Mouse (Mus musculus) hindbrain, embryonic 12.5 days (tissue): ENCODE results near the gene Avp. TPM values are rescaled to one million over a fixed set of nuclear protein-coding genes. Genes with fewer than 3 reads are reported as not detected.

Source experiments
- ATAC-seq: fragments of 200-750 bp; cut with Nextera tagmentation; 2 replicates; pipeline ENCODE4 v1.8.0; 2017; ENCODE audit warnings: moderate TSS enrichment; ENCODE audit not compliant: low FRiP score
- H3K27ac ChIP-seq: fragments of 300-500 bp; sonication (generic); 2 replicates; pipeline ENCODE4 v1.5.1; 2016; ENCODE audit warnings: mild to moderate bottlenecking
- H3K27me3 ChIP-seq: fragments of 300-500 bp; sonication (generic); 2 replicates; pipeline ENCODE4 v1.6.1; 2016; ENCODE audit warnings: mild to moderate bottlenecking
- H3K36me3 ChIP-seq: fragments of 300-500 bp; sonication (generic); 2 replicates; pipeline ENCODE4 v1.6.1; 2016; ENCODE audit warnings: mild to moderate bottlenecking
- H3K4me1 ChIP-seq: fragments of 300-500 bp; sonication (generic); 2 replicates; pipeline ENCODE4 v1.6.1; 2016
- H3K4me2 ChIP-seq: fragments of 300-500 bp; sonication (generic); replicated peaks from 2 replicates; pipeline ENCODE4 v1.6.1; 2016; ENCODE audit warnings: mild to moderate bottlenecking
- H3K4me3 ChIP-seq: fragments of 300-500 bp; sonication (generic); 2 replicates; pipeline ENCODE4 v1.5.1; 2016; ENCODE audit warnings: mild to moderate bottlenecking
- H3K9ac ChIP-seq: fragments of 300-500 bp; sonication (generic); 2 replicates; pipeline ENCODE4 v1.6.1; 2016; ENCODE audit warnings: mild to moderate bottlenecking, moderate library complexity
- H3K9me3 ChIP-seq: fragments of 300-500 bp; sonication (generic); replicated peaks from 2 replicates; pipeline ENCODE4 v1.6.1; 2016; ENCODE audit warnings: mild to moderate bottlenecking
- WGBS: fragments of 180-500 bp; shearing (Covaris S2); methylation state at CpG from one replicate; pipeline ENCODE4 v1.1.7; 2016; 5-methylcytosine and 5-hydroxymethylcytosine counted together
- polyA plus RNA-seq: library from polyadenylated mRNA; unstranded; fragments of >200 nt; fragmentation: Nextera tagmentation; extraction: Ambion mirVana; gene quantifications from 2 replicates; pipeline ENCODE4 v1.2.1, GENCODE M21; 2016

Avp gene
- polyA plus RNA-seq, 1 experiment from 2014 or later = not detected

DNA sequence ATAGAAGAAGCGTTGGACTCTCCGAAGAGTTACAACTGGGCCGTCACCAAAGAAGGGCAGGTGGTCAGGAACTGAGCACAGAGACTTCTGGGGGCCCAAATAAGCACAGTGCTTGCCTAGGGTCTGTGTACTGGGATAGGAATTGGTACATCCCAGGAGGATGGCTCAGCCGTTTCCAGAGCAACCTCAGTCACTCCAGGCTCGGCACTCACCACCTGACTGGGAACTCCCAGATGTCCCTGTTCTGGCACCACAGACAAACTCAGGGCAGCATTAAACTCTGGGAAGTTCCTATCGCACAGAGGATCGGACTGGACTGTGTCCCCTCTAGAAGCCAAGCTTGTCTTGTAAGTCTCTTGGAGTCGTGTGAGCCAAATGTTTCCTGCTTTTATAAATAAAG is 17.4 kb downstream of the Avp start:
- H3K36me3 ChIP-seq = peaks cover 19% of the 10 kb centered on the region
- no peaks in the 10 kb centered on the region for H3K9me3 ChIP-seq
- peak overlapping the region; percentile 89 for H3K4me3 ChIP-seq
- no peak overlapping the region for H3K27ac ChIP-seq
- ATAC-seq = no peak
- peak overlapping the region; percentile 96 for H3K4me2 ChIP-seq
- WGBS = 87% methylated on average over 8 of the region's 8 CpGs
- H3K27me3 ChIP-seq = no peaks in the 10 kb centered on the region
- H3K4me1 ChIP-seq = peaks cover 18% of the 10 kb centered on the region
- H3K9ac ChIP-seq = no peak overlapping the region

- under 1% methylated on average over 23 of the region's 23 CpGs for WGBS
- peak; percentile 11 for ATAC-seq
- Histone ChIP-seq H3K27me3 (no peaks in the 10 kb centered on the region), H3K27ac (no peak overlapping the region), H3K4me2 (peak overlapping the region; percentile 96), H3K9me3 (no peaks in the 10 kb centered on the region), H3K4me3 (peak overlapping the region; percentile 89), H3K4me1 (peaks cover 18% of the 10 kb centered on the region), H3K9ac (peak overlapping the region; percentile 94), H3K36me3 (peaks cover 19% of the 10 kb centered on the region)
These were observed 18.3 kb downstream of the Avp start for GRCm38 (mm10) chr2:130564063-130564462.

GRCm38 (mm10) chr2:130563212-130564055 is 18.9 kb downstream of the Avp start, which contains the start of gene Mrps26:
Gene Mrps26, plus strand, starts transcription at chr2:130563742.
- Histone ChIP-seq H3K9ac (peak within 1 kb of the TSS; percentile 94), H3K9me3 (no peaks in the 10 kb centered on the region), H3K4me3 (peak within 1 kb of the TSS; percentile 89), H3K4me2 (peak within 1 kb of the TSS; percentile 96), H3K36me3 (peaks cover 19% of the 10 kb centered on the region), H3K4me1 (peaks cover 18% of the 10 kb centered on the region), H3K27me3 (no peaks in the 10 kb centered on the region), H3K27ac (peak within 1 kb of the TSS; percentile 68)
- WGBS = under 1% methylated on average over 60 of the region's 61 CpGs
- ATAC-seq = peak; percentile 98

GRCm38 (mm10) chr2:130558015-130558414 is 24.3 kb downstream of the Avp start:
- H3K4me3 ChIP-seq = no peak overlapping the region
- WGBS = 67% methylated on average over 2 of the region's 2 CpGs
- no peak overlapping the region for H3K4me2 ChIP-seq
- peaks cover 5% of the 10 kb centered on the region for H3K4me1 ChIP-seq
- H3K27me3 ChIP-seq = no peaks in the 10 kb centered on the region
- H3K27ac ChIP-seq = no peak overlapping the region
- H3K9ac ChIP-seq = no peak overlapping the region
- H3K9me3 ChIP-seq = no peaks in the 10 kb centered on the region
- peaks cover 47% of the 10 kb centered on the region for H3K36me3 ChIP-seq
- ATAC-seq = no peak

DNA sequence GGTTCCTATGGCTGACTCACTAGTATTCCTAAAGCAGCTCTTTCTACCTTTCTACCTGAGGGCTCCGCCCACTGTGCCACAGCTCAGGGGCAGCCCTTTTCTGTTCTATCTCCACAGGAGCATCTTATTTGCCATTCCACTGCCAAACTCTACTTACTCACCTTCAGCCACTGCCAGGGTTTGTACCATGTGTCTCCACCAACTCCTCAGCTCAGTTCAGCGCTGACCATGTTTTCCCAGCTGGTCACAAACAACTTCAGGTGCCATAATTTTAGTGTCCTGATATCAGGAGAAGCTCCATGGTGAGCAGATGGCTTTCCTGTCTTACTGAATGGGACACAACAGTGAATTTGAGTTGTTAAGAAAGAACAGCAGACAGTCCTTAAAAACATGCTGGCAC is 24.9 kb downstream of the Avp start:
- Histone ChIP-seq H3K9me3 (no peaks in the 10 kb centered on the region), H3K27me3 (no peaks in the 10 kb centered on the region), H3K4me1 (no peaks in the 10 kb centered on the region), H3K36me3 (peaks cover 51% of the 10 kb centered on the region), H3K27ac (no peak overlapping the region), H3K4me2 (no peak overlapping the region), H3K9ac (no peak overlapping the region), H3K4me3 (no peak overlapping the region)
- WGBS = 90% methylated on average over 2 of the region's 2 CpGs
- ATAC-seq = no peak

DNA sequence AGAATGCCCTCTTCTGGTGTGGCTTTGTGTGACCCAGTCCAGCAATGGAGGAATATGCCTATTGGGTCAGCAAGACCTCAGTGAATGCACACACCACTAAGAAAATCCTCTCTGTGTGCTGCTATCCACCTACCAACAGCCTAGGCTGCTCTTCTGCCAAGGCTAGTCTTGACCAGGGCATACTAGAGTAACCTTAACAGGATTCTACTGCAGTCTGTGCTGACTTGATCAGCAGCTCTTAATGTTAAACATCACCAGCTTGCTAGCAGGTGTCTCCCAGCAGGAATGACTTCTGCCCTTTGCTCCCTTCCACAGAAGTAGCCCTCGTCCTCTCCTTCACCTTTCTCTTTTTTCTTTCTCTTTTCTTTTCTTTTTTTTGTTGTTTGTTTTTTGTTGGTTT is 26.1 kb downstream of the Avp start:
- Histone ChIP-seq H3K36me3 (peaks cover 63% of the 10 kb centered on the region), H3K4me1 (no peaks in the 10 kb centered on the region), H3K9me3 (no peaks in the 10 kb centered on the region), H3K4me3 (no peak overlapping the region), H3K9ac (no peak overlapping the region), H3K4me2 (no peak overlapping the region), H3K27ac (no peak overlapping the region), H3K27me3 (no peaks in the 10 kb centered on the region)
- WGBS = 76% methylated on average over 1 of the region's 1 CpGs
- ATAC-seq = no peak

- H3K4me2 ChIP-seq = no peak overlapping the region
- no peaks in the 10 kb centered on the region for H3K27me3 ChIP-seq
- H3K27ac ChIP-seq = no peak overlapping the region
- H3K36me3 ChIP-seq = peaks cover 73% of the 10 kb centered on the region
- no peak overlapping the region for H3K4me3 ChIP-seq
- H3K4me1 ChIP-seq = no peaks in the 10 kb centered on the region
- ATAC-seq = no peak
- no peak overlapping the region for H3K9ac ChIP-seq
- H3K9me3 ChIP-seq = no peaks in the 10 kb centered on the region
- WGBS = 90% methylated on average over 7 of the region's 7 CpGs
These were observed 27.5 kb downstream of the Avp start for GRCm38 (mm10) chr2:130554841-130555240.

- no peak overlapping the region for H3K9ac ChIP-seq
- WGBS = 92% methylated on average over 8 of the region's 8 CpGs
- H3K4me3 ChIP-seq = no peak overlapping the region
- ATAC-seq = no peak
- H3K9me3 ChIP-seq = no peaks in the 10 kb centered on the region
- H3K36me3 ChIP-seq = peaks cover 87% of the 10 kb centered on the region
- H3K27me3 ChIP-seq = no peaks in the 10 kb centered on the region
- no peak overlapping the region for H3K27ac ChIP-seq
- H3K4me1 ChIP-seq = no peaks in the 10 kb centered on the region
- no peak overlapping the region for H3K4me2 ChIP-seq
These were observed 35.4 kb downstream of the Avp start for GRCm38 (mm10) chr2:130546957-130547356.

DNA sequence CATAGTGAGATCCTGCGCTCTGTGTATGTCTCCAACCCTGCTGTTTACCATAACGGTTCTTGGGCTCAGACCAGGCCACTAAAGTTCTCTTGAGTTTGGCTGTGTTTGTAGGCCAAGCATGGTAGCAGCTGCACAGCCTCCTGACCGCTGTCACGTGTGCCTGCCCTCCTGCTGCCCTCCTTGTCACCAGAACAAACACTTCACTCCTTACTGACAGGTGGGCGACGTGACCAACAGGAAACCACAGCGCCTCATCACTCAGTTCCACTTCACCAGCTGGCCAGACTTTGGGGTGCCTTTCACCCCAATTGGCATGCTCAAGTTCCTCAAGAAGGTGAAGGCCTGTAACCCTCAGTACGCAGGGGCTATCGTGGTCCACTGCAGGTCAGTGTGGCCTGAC is 42.1 kb downstream of the Avp start:
- WGBS = 90% methylated on average over 9 of the region's 9 CpGs

DNA sequence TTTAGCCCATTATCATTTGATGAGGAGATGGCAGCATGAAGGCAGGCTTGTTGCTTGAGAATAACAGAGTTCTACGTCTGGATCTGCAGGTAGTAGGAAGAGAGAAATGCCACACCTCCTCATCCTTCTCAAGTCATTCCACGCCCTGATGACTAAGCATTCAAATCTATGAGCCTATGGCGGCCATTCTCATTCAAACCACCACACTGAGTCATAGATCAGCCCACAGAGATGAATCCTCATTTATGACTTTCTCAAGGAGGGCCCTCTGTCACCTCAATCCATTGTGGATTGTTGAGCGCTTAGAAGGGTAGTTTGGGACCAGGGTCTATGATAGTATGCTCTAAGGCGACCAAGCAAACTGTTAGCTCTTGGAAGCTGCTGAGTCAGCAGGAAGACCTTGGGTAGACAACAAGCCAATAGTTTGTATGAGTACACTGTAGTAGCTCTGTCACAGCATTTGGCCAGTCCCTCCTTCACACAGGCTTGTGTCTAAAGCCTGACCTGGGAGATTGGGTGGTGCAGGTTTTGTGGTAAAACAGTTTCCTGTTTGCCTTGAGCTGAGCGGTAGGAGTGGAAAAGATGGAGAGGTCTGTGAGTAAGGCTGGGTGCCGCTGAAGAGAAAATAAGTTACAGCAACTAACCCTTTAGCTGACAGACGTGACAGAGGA is 43.3 kb downstream of the Avp start:
- Histone ChIP-seq H3K36me3 (peaks cover 86% of the 10 kb centered on the region), H3K4me3 (no peak overlapping the region), H3K4me1 (no peaks in the 10 kb centered on the region), H3K27ac (no peak overlapping the region), H3K4me2 (no peak overlapping the region), H3K9ac (no peak overlapping the region), H3K27me3 (no peaks in the 10 kb centered on the region), H3K9me3 (no peaks in the 10 kb centered on the region)
- WGBS = 94% methylated on average over 8 of the region's 8 CpGs
- ATAC-seq = no peak

More for the DNA sequence above, 42.1 kb downstream of the Avp start:
- H3K27ac ChIP-seq = no peak overlapping the region
- no peaks in the 10 kb centered on the region for H3K9me3 ChIP-seq
- H3K9ac ChIP-seq = no peak overlapping the region
- H3K4me1 ChIP-seq = no peaks in the 10 kb centered on the region
- no peak overlapping the region for H3K4me3 ChIP-seq
- peaks cover 88% of the 10 kb centered on the region for H3K36me3 ChIP-seq
- no peaks in the 10 kb centered on the region for H3K27me3 ChIP-seq
- no peak overlapping the region for H3K4me2 ChIP-seq
- no peak for ATAC-seq

DNA sequence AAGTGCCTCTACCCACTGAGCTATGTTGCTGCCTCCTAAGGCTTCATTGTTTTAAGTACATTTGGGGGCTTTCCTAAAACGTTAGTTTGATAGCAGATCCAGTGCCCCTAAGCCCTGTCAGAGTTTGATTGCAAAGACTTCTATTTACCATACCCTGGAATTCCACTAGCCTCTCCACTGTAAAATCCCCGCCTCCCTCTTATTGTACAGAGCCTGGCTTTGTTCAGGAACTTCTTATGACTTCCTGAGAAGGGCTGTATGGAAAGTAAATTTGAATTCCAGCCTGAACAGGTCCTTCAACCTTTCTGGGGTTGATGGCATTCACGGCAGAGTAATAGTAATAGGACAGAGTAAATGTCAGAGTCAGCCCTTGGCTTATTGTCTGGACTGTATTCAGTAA is 45.5 kb downstream of the Avp start:
- H3K36me3 ChIP-seq = peaks cover 84% of the 10 kb centered on the region

GRCm38 (mm10) chr2:130535017-130535416 is 47.3 kb downstream of the Avp start:
- no peaks in the 10 kb centered on the region for H3K4me1 ChIP-seq
- no peak overlapping the region for H3K27ac ChIP-seq
- H3K4me3 ChIP-seq = no peak overlapping the region
- H3K36me3 ChIP-seq = peaks cover 67% of the 10 kb centered on the region
- H3K4me2 ChIP-seq = no peak overlapping the region
- no peaks in the 10 kb centered on the region for H3K27me3 ChIP-seq
- WGBS = 95% methylated on average over 6 of the region's 6 CpGs
- no peak overlapping the region for H3K9ac ChIP-seq
- H3K9me3 ChIP-seq = no peaks in the 10 kb centered on the region
- no peak for ATAC-seq

More for the DNA sequence above, 45.5 kb downstream of the Avp start:
- H3K4me3 ChIP-seq = no peak overlapping the region
- no peaks in the 10 kb centered on the region for H3K27me3 ChIP-seq
- no peak overlapping the region for H3K27ac ChIP-seq
- no peaks in the 10 kb centered on the region for H3K9me3 ChIP-seq
- no peak for ATAC-seq
- no peak overlapping the region for H3K4me2 ChIP-seq
- H3K4me1 ChIP-seq = no peaks in the 10 kb centered on the region
- WGBS = 83% methylated on average over 3 of the region's 3 CpGs
- H3K9ac ChIP-seq = no peak overlapping the region
